Mouse (Mus musculus) forebrain, embryonic 15.5 days (tissue): ENCODE measurements around the gene Gm20812. TPM values are rescaled to one million over a fixed set of nuclear protein-coding genes. Genes with fewer than 3 reads are reported as not detected.
"Not testable (repeated sequence)": the region's sequence is repeated elsewhere in the genome, so short reads cannot be mapped to it uniquely, and the experiment has no call there.

Source experiments
- ATAC-seq: fragments of 200-750 bp; cut with Nextera tagmentation; replicated peaks from 2 replicates; pipeline ENCODE4 v1.8.0; 2017; ENCODE audit warnings: mild to moderate bottlenecking, moderate TSS enrichment, moderate library complexity
- H3K27ac ChIP-seq: fragments of 300-500 bp; sonication (generic); replicated peaks from 2 replicates; pipeline ENCODE4 v1.5.1; 2015; ENCODE audit warnings: mild to moderate bottlenecking, inconsistent platforms
- H3K27me3 ChIP-seq: fragments of 300-500 bp; sonication (generic); 2 replicates; pipeline ENCODE4 v1.6.1; 2015; ENCODE audit warnings: inconsistent platforms
- H3K36me3 ChIP-seq: fragments of 300-500 bp; sonication (generic); 2 replicates; pipeline ENCODE4 v1.6.1; 2015; ENCODE audit warnings: mild to moderate bottlenecking, inconsistent platforms
- H3K4me1 ChIP-seq: fragments of 300-500 bp; sonication (generic); 2 replicates; pipeline ENCODE4 v1.6.1; 2015; ENCODE audit warnings: inconsistent platforms
- H3K4me2 ChIP-seq: fragments of 300-500 bp; sonication (generic); replicated peaks from 2 replicates; pipeline ENCODE4 v1.6.1; 2015; ENCODE audit warnings: mild to moderate bottlenecking, inconsistent platforms
- H3K4me3 ChIP-seq: fragments of 300-500 bp; sonication (generic); 2 replicates; pipeline ENCODE4 v1.5.1; 2015; ENCODE audit warnings: mild to moderate bottlenecking, inconsistent platforms
- H3K9ac ChIP-seq: fragments of 300-500 bp; sonication (generic); replicated peaks from 2 replicates; pipeline ENCODE4 v1.6.1; 2015; ENCODE audit warnings: mild to moderate bottlenecking, inconsistent platforms
- H3K9me3 ChIP-seq: fragments of 300-500 bp; sonication (generic); 2 replicates; pipeline ENCODE4 v1.6.1; 2016; ENCODE audit warnings: inconsistent platforms
- whole genome bisulfite sequencing: fragments of 180-500 bp; shearing (Covaris S2); methylation state at CpG from one replicate; pipeline ENCODE4 v1.1.7; 2015; ENCODE audit warnings: mixed read lengths; 5-methylcytosine and 5-hydroxymethylcytosine counted together
- polyA plus RNA-seq: library from polyadenylated mRNA; unstranded; fragments of >200 nt; fragmentation: Nextera tagmentation; extraction: Ambion mirVana; gene quantifications from 2 replicates; pipeline ENCODE4 v1.2.1, GENCODE M21; 2015

Gm20812 gene
- polyA plus RNA-seq: not detected in 2 replicates

DNA sequence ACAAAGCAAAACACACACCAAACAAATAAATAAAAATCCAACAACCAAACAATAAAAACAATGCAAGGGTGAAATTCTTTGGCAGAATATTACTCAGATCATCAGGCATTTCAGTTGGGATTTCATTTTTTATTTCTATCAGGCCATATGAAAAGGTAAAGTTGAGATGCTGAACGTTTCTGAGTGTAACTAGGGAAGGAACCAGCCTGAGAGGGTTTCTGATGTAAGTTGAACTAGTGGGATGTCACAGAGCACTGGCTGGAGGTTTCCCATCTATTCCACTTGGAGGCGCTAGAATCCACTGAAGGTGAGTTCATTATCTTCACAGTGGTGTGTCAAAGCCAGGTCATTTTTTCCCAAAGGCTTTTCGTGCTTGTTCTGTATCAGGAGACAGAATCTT lies at the start of gene Gm20812:
TSS of gene Gm20812 (plus strand) at position 301 of the 400 bp plus-strand sequence.
- H3K4me2 ChIP-seq, H3K4me1 ChIP-seq, H3K27me3 ChIP-seq, H3K27ac ChIP-seq, ATAC-seq, H3K4me3 ChIP-seq, H3K9ac ChIP-seq, H3K9me3 ChIP-seq, H3K36me3 ChIP-seq: not testable (repeated sequence)
- no CpG with 5 or more reads among the region's 3 CpGs for WGBS

Other genes starting within 250 kb of the Gm20812 start
- not detected in 2 replicates for gene Gm29554, start 108.0 kb upstream of the Gm20812 start, polyA plus RNA-seq